Mouse (Mus musculus): ENCODE results near the gene Ndufs2.

The Ndufs2 gene

GRCm38 (mm10) chr1:171226780-171227179, 24.4 kb downstream of the Ndufs2 start:
- no peak for DNase-seq

GRCm38 (mm10) chr1:171224857-171225256, 26.3 kb downstream of the Ndufs2 start, which contains the start of gene Apoa2:
TSS of gene Apoa2 (plus strand) at chr1:171225054.
- no peak for DNase-seq

- peak in 1 of 2 experiments; percentile 26 for DNase-seq
These were observed 27.4 kb downstream of the Ndufs2 start for GRCm38 (mm10) chr1:171223796-171224195.

- no peak for DNase-seq
These were observed 28.0 kb downstream of the Ndufs2 start for GRCm38 (mm10) chr1:171223168-171223567.

- DNase-seq = peak; percentile 94 to 98
These were observed 28.7 kb downstream of the Ndufs2 start, which contains the start of gene Tomm40l for GRCm38 (mm10) chr1:171222238-171223155. TSS of gene Tomm40l (minus strand) at chr1:171222514.

- DNase-seq = peak; percentile 21 to 40
These were observed 29.7 kb downstream of the Ndufs2 start for GRCm38 (mm10) chr1:171221281-171222193.

GRCm38 (mm10) chr1:171220871-171221270, 30.3 kb downstream of the Ndufs2 start:
- peak; percentile 81 to 87 for DNase-seq

- no peak for DNase-seq
These were observed 34.8 kb downstream of the Ndufs2 start for GRCm38 (mm10) chr1:171216241-171216955.

GRCm38 (mm10) chr1:171213801-171214496, 37.2 kb downstream of the Ndufs2 start, which contains the start of gene Nr1i3:
TSS of gene Nr1i3 (plus strand) at chr1:171213970.
- no peak for DNase-seq

- no peak for DNase-seq
These were observed 38.3 kb downstream of the Ndufs2 start for GRCm38 (mm10) chr1:171212854-171213253.

GRCm38 (mm10) chr1:171209409-171209808, 41.8 kb downstream of the Ndufs2 start:
- DNase-seq = no peak

- no peak for DNase-seq
These were observed 45.3 kb downstream of the Ndufs2 start for GRCm38 (mm10) chr1:171205704-171206493.

GRCm38 (mm10) chr1:171204249-171204644, 46.9 kb downstream of the Ndufs2 start:
- no peak for DNase-seq

- DNase-seq = no peak
These were observed 47.5 kb downstream of the Ndufs2 start for GRCm38 (mm10) chr1:171203471-171204248.

GRCm38 (mm10) chr1:171200769-171201168, 50.4 kb downstream of the Ndufs2 start:
- no peak for DNase-seq

- no peak for DNase-seq
These were observed 51.7 kb downstream of the Ndufs2 start for GRCm38 (mm10) chr1:171199532-171199931.

- DNase-seq = peak; percentile 43 to 67
These were observed 55.2 kb downstream of the Ndufs2 start, which contains the start of gene Pcp4l1 for GRCm38 (mm10) chr1:171195887-171196397. TSS of gene Pcp4l1 (minus strand) at chr1:171196268.

- DNase-seq = no peak
These were observed 56.0 kb downstream of the Ndufs2 start for GRCm38 (mm10) chr1:171195046-171195822.

All from lung, postnatal 4 days (tissue).